Mouse (Mus musculus) liver, embryonic 11.5 days (tissue): ENCODE data around the gene Kif5c. TPM values are rescaled to one million over a fixed set of nuclear protein-coding genes. Genes with fewer than 3 reads are reported as not detected.

Source experiments
- ATAC-seq: fragments of 200-750 bp; cut with Nextera tagmentation; replicated peaks from 2 replicates; pipeline ENCODE4 v1.8.0; 2017; ENCODE audit warnings: moderate number of reproducible peaks, mild to moderate bottlenecking, moderate TSS enrichment, moderate library complexity; ENCODE audit not compliant: low FRiP score
- DNase-seq: peaks from one replicate; pipeline ENCODE4 v3.0.0-alpha.2; 2017; ENCODE audit warnings: low spot score
- H3K27ac ChIP-seq: fragments of 300-500 bp; sonication (generic); 2 replicates; pipeline ENCODE4 v1.5.1; 2014; ENCODE audit warnings: mild to moderate bottlenecking, low read depth, low read length, control low read depth
- H3K27me3 ChIP-seq: fragments of 300-500 bp; sonication (generic); replicated peaks from 2 replicates; pipeline ENCODE4 v1.6.1; 2014; ENCODE audit warnings: low read length, mixed read lengths; ENCODE audit not compliant: control insufficient read depth, insufficient read depth
- H3K36me3 ChIP-seq: fragments of 300-500 bp; sonication (generic); 2 replicates; pipeline ENCODE4 v1.6.1; 2014; ENCODE audit warnings: mild to moderate bottlenecking, low read length, moderate library complexity, mixed read lengths; ENCODE audit not compliant: control insufficient read depth, insufficient read depth
- H3K4me1 ChIP-seq: fragments of 300-500 bp; sonication (generic); replicated peaks from 2 replicates; pipeline ENCODE4 v1.6.1; 2014; ENCODE audit warnings: low read length, mixed read lengths; ENCODE audit not compliant: control insufficient read depth, insufficient read depth
- H3K4me2 ChIP-seq: fragments of 300-500 bp; sonication (generic); 2 replicates; pipeline ENCODE4 v1.6.1; 2014; ENCODE audit warnings: mild to moderate bottlenecking, control low read depth, moderate library complexity
- H3K4me3 ChIP-seq: fragments of 300-500 bp; sonication (generic); 2 replicates; pipeline ENCODE4 v1.5.1; 2014; ENCODE audit warnings: low read depth, low read length, control low read depth
- H3K9ac ChIP-seq: fragments of 300-500 bp; sonication (generic); 2 replicates; pipeline ENCODE4 v1.6.1; 2014; ENCODE audit warnings: low read depth, low read length, control low read depth
- H3K9me3 ChIP-seq: fragments of 300-500 bp; sonication (generic); 2 replicates; pipeline ENCODE4 v1.6.1; 2016; ENCODE audit warnings: low read length, inconsistent platforms, mixed read lengths; ENCODE audit not compliant: control insufficient read depth
- WGBS: fragments of 180-500 bp; shearing (Covaris S2); extraction: QIAGEN DNeasy Blood & Tissue Kit; methylation state at CpG from one replicate; pipeline ENCODE4 v1.1.7; 2014; 5-methylcytosine and 5-hydroxymethylcytosine counted together
- polyA plus RNA-seq: library from polyadenylated mRNA; unstranded; fragments of >200 nt; fragmentation: Nextera tagmentation; extraction: Ambion mirVana; gene quantifications from 2 replicates; pipeline ENCODE4 v1.2.1, GENCODE M21; 2014

Kif5c gene
- polyA plus RNA-seq, 1 experiment from 2014 or later: 0.78 TPM

- no peak overlapping the region for H3K4me3 ChIP-seq
- no peaks in the 10 kb centered on the region for H3K36me3 ChIP-seq
- no peak overlapping the region for H3K27ac ChIP-seq
- H3K27me3 ChIP-seq: no peaks in the 10 kb centered on the region
- H3K9ac ChIP-seq: no peak overlapping the region
- no peaks in the 10 kb centered on the region for H3K9me3 ChIP-seq
- no peak overlapping the region for H3K4me2 ChIP-seq
- no peaks in the 10 kb centered on the region for H3K4me1 ChIP-seq
- no peak for DNase-seq
- ATAC-seq: no peak
- 91% methylated on average over 18 of the region's 18 CpGs for WGBS
Measured at GRCm38 (mm10) chr2:49717437-49718116, 98.5 kb downstream of the Kif5c start.

- H3K27ac ChIP-seq: no peak overlapping the region
- H3K9ac ChIP-seq: no peak overlapping the region
- no peak overlapping the region for H3K4me2 ChIP-seq
- H3K27me3 ChIP-seq: no peaks in the 10 kb centered on the region
- no peaks in the 10 kb centered on the region for H3K4me1 ChIP-seq
- 61% methylated on average over 3 of the region's 3 CpGs for WGBS
- no peak for ATAC-seq
- H3K9me3 ChIP-seq: no peaks in the 10 kb centered on the region
- no peak for DNase-seq
- H3K4me3 ChIP-seq: no peak overlapping the region
- no peaks in the 10 kb centered on the region for H3K36me3 ChIP-seq
Measured at GRCm38 (mm10) chr2:49718492-49718891, 99.4 kb downstream of the Kif5c start.

GRCm38 (mm10) chr2:49718935-49719850, 100.1 kb downstream of the Kif5c start:
- Histone ChIP-seq H3K4me2 (no peak overlapping the region), H3K36me3 (no peaks in the 10 kb centered on the region), H3K27me3 (no peaks in the 10 kb centered on the region), H3K9ac (no peak overlapping the region), H3K9me3 (no peaks in the 10 kb centered on the region), H3K4me3 (no peak overlapping the region), H3K27ac (no peak overlapping the region), H3K4me1 (no peaks in the 10 kb centered on the region)
- no peak for DNase-seq
- no peak for ATAC-seq
- 62% methylated on average over 8 of the region's 8 CpGs for WGBS

GRCm38 (mm10) chr2:49719854-49720253, 100.8 kb downstream of the Kif5c start:
- H3K4me3 ChIP-seq: no peak overlapping the region
- no peaks in the 10 kb centered on the region for H3K36me3 ChIP-seq
- 31% methylated on average over 6 of the region's 6 CpGs for WGBS
- H3K27me3 ChIP-seq: no peaks in the 10 kb centered on the region
- H3K4me1 ChIP-seq: no peaks in the 10 kb centered on the region
- H3K4me2 ChIP-seq: no peak overlapping the region
- no peak overlapping the region for H3K27ac ChIP-seq
- no peak overlapping the region for H3K9ac ChIP-seq
- ATAC-seq: no peak
- H3K9me3 ChIP-seq: no peaks in the 10 kb centered on the region
- no peak for DNase-seq

- no peak overlapping the region for H3K4me2 ChIP-seq
- no peak for ATAC-seq
- H3K4me3 ChIP-seq: no peak overlapping the region
- H3K27me3 ChIP-seq: no peaks in the 10 kb centered on the region
- no peak overlapping the region for H3K9ac ChIP-seq
- no peaks in the 10 kb centered on the region for H3K4me1 ChIP-seq
- DNase-seq: no peak
- no peaks in the 10 kb centered on the region for H3K36me3 ChIP-seq
- 54% methylated on average over 9 of the region's 9 CpGs for WGBS
- no peak overlapping the region for H3K27ac ChIP-seq
- no peaks in the 10 kb centered on the region for H3K9me3 ChIP-seq
Measured at GRCm38 (mm10) chr2:49720343-49720742, 101.2 kb downstream of the Kif5c start.

GRCm38 (mm10) chr2:49722331-49722730, 103.2 kb downstream of the Kif5c start:
- WGBS: 59% methylated on average over 9 of the region's 9 CpGs

GRCm38 (mm10) chr2:49722983-49723382, 103.9 kb downstream of the Kif5c start:
- no peak for DNase-seq
- ATAC-seq: no peak
- Histone ChIP-seq H3K36me3 (no peaks in the 10 kb centered on the region), H3K4me3 (no peak overlapping the region), H3K9me3 (no peaks in the 10 kb centered on the region), H3K27ac (no peak overlapping the region), H3K4me1 (no peaks in the 10 kb centered on the region), H3K4me2 (no peak overlapping the region), H3K27me3 (no peaks in the 10 kb centered on the region), H3K9ac (no peak overlapping the region)
- 32% methylated on average over 13 of the region's 13 CpGs for WGBS

More at GRCm38 (mm10) chr2:49722331-49722730, 103.2 kb downstream of the Kif5c start:
- Histone ChIP-seq H3K4me3 (no peak overlapping the region), H3K9ac (no peak overlapping the region), H3K9me3 (no peaks in the 10 kb centered on the region), H3K4me1 (no peaks in the 10 kb centered on the region), H3K4me2 (no peak overlapping the region), H3K27me3 (no peaks in the 10 kb centered on the region), H3K27ac (no peak overlapping the region), H3K36me3 (no peaks in the 10 kb centered on the region)
- ATAC-seq (no peak), DNase-seq (no peak)

GRCm38 (mm10) chr2:49726672-49727071, 107.6 kb downstream of the Kif5c start:
- no peaks in the 10 kb centered on the region for H3K36me3 ChIP-seq
- no peaks in the 10 kb centered on the region for H3K27me3 ChIP-seq
- peaks cover 14% of the 10 kb centered on the region for H3K4me1 ChIP-seq
- H3K4me2 ChIP-seq: no peak overlapping the region
- DNase-seq (no peak), ATAC-seq (no peak)
- 80% methylated on average over 11 of the region's 11 CpGs for WGBS
- H3K9me3 ChIP-seq: no peaks in the 10 kb centered on the region
- H3K27ac ChIP-seq: no peak overlapping the region
- H3K9ac ChIP-seq: no peak overlapping the region
- no peak overlapping the region for H3K4me3 ChIP-seq
